Mouse (Mus musculus): ENCODE data around the gene St8sia6.

DNA sequence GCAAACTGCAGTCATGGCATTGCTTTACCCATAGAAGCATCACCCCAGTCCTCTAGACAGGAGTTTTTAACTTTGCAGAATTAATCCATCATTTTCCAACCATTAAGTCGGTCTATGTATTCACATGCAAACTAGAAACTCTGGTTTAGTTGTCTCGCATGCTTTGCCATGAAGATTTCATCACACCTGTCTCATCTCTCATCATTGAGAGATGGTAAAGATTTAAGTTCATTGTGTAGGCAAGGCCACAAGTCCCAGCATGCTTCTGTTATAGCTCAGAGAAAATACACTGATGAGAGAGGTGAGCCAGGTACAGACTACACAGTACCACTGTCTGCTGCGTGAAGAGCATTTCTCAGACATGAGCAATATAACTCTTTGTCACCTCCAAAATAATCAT, 18.8 kb downstream of the St8sia6 start:
- TF ChIP-seq CTCF (IDR thresholded peaks at IDR 0.05), result no peak
- no peak for TF ChIP-seq EP300 (IDR thresholded peaks at IDR 0.05)

Measured in lung, postnatal 0 days (tissue).